Mouse (Mus musculus) heart, adult 8-10 months (tissue): ENCODE data around the gene Evl. TPM values are rescaled to one million over a fixed set of nuclear protein-coding genes. Genes with fewer than 3 reads are reported as not detected.

Experiments
- DNase-seq: peaks from one replicate; pipeline ENCODE4 v3.0.0; 2022; ENCODE audit warnings: low spot score
- total RNA-seq, 4 experiments: library from RNA; stranded (reverse); gene quantifications; 2 replicates each; pipeline ENCODE4 v1.2.4; 2022

Evl gene
- total RNA-seq, 4 experiments from 2014 or later, result 29.0 to 41.2 (median 32.4) TPM

- no peak for DNase-seq
Observed at GRCm38 (mm10) chr12:108647784-108648183, 93.3 kb downstream of the Evl start.

- no peak for DNase-seq
Observed at GRCm38 (mm10) chr12:108651053-108651660, 96.6 kb downstream of the Evl start.

DNA sequence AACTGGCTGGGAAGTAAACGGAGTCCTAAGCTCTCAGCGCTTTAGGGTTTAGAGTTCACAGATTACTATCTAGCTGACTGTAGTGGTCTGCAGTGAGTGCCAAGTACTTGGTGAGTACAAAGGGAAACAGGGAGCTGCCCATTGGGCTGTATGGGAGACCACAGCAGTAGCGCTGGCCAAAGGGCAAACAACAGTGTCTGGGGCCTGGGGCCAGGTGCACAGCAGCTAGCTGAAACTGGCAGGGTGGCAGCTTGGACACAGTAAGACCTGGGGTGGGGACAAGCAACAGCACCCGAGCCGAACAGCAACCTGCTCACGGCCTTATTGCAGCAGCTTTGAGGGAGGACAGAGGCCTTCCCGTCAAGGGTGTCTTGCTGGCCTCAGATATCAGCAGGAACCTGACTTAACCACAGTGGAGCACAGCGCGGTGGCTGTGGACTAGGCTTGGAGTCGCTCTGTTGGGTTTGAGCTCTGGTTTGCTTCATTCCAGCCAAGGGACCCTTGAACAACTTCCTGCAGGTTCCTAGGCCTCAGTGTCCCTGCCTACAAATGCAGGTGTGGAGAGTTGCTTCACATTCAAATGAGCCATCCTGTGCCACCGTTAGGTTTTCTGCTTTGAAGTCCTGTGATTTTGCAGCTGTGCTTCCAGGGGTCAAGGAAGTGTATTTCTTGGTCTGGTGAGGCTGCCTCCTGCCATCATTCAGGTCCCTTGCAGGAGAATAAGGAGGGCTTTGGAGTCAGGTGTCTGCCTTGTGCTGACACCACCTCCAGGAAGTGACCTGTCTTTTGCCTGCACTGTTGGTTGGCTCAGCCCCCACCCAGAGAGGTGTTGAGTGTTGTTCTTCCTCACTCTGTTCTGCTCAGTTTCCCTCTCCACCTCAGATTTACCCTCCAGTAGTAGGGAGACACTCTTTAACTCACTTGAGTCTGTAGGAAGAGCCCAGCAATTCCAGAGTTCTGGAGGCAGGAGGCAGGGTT, 99.1 kb downstream of the Evl start:
- no peak for DNase-seq

DNA sequence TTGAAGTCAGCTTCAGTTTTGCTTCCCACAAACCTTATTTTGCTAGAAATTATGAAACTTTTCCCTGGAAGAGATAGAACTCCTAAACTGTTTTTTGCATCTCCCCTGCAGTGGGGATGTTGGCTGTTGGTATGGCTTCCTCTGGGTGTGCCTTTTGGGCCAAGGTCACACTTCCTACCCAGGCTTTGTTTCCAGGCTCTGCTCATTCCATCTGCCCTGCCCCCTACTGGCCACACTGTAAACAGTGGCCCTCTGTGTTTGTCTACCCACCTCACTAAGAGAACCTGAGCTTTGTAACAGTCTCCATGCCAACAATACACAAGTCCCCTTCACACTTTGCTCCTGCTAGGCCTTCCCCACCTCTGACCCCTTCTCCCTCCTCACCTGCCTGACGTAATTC, 102.8 kb downstream of the Evl start:
- DNase-seq, result peak; percentile 46

DNA sequence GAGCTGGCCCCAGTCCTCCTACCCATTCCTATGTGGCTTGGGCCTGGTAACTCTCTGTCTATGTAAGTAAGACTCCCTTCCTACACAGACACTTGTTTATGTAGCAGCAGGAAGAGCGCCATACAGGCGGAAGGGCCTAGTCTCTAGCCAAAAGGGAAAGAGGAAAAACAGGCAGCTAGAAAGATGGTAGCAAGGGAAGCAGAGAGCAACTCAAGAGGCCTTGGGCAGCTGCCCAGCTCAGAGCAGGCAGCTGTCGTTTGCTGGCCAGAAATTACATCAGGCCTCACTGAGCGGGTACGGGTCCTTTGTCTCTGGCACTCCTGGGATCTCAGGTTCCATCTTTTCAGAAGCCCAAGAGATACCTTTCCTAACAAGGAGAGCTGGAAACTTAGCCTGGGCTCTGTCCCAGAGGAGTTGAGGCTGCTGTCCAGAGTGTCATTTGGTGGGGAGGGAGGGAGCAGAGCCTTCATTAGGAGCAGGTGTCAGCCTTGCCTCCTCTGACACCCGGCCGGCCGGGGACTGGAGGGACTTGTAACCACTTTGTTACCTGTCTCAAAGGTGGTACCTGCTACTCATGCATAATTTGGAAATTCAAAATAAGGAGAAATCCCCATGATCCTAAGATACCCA, 114.2 kb downstream of the Evl start:
- no peak for DNase-seq

DNA sequence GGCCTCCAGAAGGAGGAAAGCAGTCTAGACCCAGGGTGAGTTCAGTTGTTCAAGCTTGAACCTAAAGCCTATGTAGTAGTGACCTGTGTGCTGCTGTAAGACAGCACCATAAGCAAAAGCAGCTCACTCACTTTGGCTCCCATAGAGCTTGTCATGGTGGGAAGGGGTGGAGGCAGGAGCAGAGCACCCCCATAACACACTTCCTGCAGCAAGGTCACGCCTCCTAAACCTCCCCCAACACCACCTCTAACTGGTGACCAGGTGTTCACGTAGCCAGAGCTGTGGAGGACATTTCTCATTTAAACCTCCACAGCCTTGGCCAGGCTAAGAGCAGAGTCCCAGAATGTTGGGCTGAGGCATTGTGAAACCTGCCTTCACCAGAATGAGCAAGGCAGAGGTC, 117.0 kb downstream of the Evl start:
- DNase-seq, result no peak

DNA sequence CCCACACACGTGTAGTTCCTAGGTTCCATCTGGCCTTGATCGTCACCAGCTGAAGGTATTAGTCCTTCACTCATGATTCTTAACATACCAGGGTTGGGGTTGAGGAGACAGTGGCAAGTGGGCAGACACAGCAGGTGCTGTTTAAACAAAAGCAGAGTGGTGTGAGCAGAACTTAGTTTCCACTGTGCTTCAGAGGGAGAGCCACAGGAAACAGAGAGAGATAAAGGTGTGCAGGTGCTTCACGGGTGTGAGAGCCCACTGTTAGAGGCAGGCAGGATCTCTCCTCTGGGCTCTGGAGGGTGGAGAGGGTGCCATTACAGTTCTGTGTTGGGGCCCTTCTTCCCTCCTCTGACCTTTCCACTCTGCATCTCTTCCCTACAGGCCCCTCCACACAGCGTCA, 118.4 kb downstream of the Evl start:
- no peak for DNase-seq

DNA sequence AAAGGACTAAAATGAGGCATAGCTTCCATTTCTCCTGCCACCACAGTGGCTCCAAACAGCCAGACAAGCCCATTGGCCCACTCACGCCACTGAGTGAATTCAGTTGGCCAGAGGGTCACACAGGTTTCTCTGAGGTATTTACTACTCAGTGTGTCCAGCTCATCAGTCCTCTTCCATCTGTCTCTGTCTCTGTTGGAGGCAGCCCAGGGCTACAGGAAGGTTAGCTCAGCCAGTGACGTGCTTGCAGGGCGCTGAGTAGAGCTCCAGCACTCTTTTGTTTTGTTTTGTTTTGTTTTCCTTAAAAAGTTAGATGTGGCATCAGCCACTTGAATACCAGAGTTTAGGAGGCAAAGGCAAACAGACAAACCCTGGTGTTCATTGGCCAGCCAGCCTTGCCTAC, 119.0 kb downstream of the Evl start:
- DNase-seq, result no peak

DNA sequence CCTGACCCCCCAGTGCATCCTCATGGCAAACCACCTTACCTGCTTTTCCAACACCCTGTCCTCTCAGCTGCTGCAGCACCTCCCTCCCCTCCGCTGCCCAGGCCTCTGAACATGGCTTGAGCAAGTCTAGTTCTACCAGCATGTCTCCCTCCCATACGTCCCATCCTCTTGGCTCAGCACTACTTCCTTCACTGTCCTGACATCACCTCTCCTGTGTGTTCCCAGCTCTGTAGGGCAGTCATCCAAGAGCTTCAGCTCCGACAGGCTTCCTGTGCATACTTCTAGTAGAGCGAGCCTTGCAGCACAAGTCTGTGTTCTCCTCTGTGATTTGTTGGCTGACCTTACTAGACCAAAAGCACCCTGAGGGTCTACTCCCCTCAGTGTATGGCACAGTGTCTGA, 120.0 kb downstream of the Evl start:
- peak; percentile 82 for DNase-seq

DNA sequence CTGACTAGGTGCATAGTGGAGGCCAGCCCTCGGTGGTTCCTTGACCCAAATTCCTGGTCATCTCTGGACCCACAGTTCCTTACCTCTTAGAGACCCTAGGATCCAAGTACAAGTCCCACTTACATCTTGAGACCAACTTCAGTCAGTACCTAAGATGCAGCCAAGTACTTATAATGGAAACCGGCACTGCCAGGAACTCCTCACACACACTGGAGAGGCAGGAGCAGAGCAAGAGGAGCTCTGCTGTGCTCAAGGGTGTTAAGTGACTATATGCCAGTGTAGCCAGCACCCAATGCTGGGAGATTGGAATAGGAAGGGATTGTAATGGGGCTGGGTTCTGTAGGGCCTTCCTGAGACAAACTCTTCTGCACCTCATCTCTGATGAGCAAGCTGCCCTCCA, 120.4 kb downstream of the Evl start:
- DNase-seq, result no peak

GRCm38 (mm10) chr12:108675614-108676401, 121.3 kb downstream of the Evl start:
- no peak for DNase-seq

DNA sequence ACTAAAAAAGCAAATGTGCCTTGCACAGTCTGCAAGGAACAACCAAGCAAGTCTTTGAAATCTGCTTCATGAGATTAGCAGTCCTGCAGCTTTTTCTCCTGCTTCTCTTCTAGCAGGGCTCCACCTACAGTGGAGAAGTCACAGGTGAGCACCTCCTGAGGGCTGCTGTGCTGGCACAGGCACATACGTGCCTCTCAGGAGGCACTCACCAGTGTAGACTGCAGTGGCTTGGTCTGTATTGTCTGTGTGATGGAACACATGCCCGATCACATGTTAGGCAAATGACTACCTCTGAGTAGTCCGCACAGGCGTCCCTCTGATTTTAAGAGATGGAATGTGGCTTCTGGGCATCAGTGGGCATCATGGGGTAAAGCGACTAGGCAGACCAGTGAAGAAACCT, 122.6 kb downstream of the Evl start:
- no peak for DNase-seq

DNA sequence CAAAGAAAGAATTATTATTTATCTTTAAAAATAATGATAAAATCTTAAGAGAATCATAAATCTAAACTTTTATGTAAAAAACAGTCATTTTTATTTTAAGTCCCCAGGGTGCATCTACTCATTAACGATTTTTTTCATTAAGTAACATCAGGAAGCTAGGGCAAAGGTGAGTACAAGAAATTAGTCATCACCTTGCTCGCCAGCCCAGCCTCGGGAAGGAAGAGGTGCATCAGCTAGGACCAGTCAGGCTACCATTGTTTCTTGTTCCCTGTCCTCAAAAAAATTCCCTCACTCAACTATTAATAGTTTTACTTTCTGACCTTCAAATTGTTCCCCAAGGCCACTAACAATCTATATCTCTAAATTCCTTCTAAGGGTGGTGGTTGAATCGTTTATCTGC, 123.8 kb downstream of the Evl start:
- DNase-seq, result no peak

DNA sequence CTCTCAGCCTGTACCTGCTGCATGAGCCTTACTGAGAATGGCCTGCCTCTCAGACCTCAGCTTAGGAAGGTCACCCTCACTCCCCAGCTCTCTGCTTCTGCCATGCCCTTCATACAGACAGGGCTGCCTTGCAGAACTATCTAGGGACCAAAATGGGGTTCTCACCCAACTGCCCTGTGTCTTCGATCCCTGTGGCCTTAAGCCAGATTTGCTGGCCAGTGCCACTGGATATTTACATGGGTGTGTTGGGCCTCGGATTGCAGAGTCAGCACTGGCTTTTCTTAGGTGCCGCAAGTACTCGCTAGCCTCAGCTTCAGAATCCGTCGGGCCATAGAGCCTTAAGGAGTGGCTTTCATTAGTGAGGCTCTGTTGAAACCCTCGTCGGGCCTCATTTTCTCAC, 126.3 kb downstream of the Evl start:
- DNase-seq, result no peak

- DNase-seq, result no peak
Observed at GRCm38 (mm10) chr12:108682240-108683023, 127.9 kb downstream of the Evl start.

GRCm38 (mm10) chr12:108686463-108686862, 131.9 kb downstream of the Evl start:
- no peak for DNase-seq

GRCm38 (mm10) chr12:108686926-108687325, 132.4 kb downstream of the Evl start:
- no peak for DNase-seq

- no peak for DNase-seq
Observed at GRCm38 (mm10) chr12:108689167-108689566, 134.6 kb downstream of the Evl start.

- no peak for DNase-seq
Observed at GRCm38 (mm10) chr12:108690529-108690928, 136.0 kb downstream of the Evl start.

DNA sequence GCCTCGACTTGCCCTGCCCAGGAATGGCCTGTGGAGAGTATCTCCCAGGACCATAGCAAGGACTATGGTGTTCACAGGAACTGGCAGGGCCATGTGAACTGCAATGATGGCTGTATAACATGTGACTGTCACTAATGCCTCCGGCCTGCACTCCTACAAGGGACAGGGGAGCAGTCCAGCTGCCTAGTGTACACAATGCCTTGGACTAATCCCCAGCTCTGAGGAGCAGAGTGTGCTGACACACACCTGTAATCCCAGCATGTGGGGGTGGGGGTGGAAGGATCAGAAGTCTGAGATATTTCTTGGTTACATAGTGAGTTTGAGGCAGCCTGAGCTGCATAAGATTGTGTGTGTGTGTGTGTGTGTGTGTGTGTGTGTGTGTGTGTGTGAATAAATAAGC, 139.1 kb downstream of the Evl start:
- no peak for DNase-seq

- DNase-seq, result no peak
Observed at GRCm38 (mm10) chr12:108694223-108694622, 139.7 kb downstream of the Evl start.
